Mouse (Mus musculus): ENCODE data around the gene Gm21708. TPM values are rescaled to one million over a fixed set of nuclear protein-coding genes. Genes with fewer than 3 reads are reported as not detected.
"Not testable (repeated sequence)": the region's sequence is repeated elsewhere in the genome, so short reads cannot be mapped to it uniquely, and the experiment has no call there.

Gm21708 gene
- not detected in 2 replicates for polyA plus RNA-seq (2015; fragmentation: Nextera tagmentation; extraction: Ambion mirVana)

DNA sequence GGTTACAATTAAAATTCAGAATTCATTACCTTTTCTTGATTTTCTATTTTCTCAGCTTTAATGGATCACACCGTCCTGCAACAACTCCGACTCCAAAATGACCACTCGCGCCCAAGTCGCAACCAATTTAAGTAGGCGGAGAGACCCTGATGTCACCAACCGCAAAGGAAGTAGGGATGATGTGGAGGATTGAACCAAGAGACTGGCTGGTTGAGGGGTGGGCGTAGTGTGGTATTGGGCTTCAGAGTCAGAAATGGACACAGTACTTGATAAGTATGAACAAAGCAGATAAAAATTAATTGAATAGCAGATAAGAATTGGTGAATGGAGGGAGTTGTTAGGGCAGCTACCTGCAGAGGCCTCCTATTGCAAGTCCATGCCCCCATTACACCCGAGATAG, at the start of gene Gm21708, which contains the start of gene Gm21704:
Gene Gm21708, minus strand, starts transcription at position 101 of the 400 bp plus-strand sequence.
Gene Gm21704, minus strand, starts transcription at position 101 of the 400 bp plus-strand sequence.
- not testable (repeated sequence) for H3K36me3 ChIP-seq; ATAC-seq (replicated peaks); H3K4me3 ChIP-seq; H3K27ac ChIP-seq (replicated peaks); H3K27me3 ChIP-seq; H3K4me2 ChIP-seq (replicated peaks); H3K9ac ChIP-seq (replicated peaks); H3K4me1 ChIP-seq; H3K9me3 ChIP-seq
- no CpG with 5 or more reads among the region's 9 CpGs for WGBS

Other genes starting within 250 kb of the Gm21708 start
- not detected in 2 replicates for gene Gm21677, start 103.7 kb downstream of the Gm21708 start, polyA plus RNA-seq (2015; fragmentation: Nextera tagmentation; extraction: Ambion mirVana)
- not detected in 2 replicates for gene Gm21693, start 64.8 kb downstream of the Gm21708 start, polyA plus RNA-seq (2015; fragmentation: Nextera tagmentation; extraction: Ambion mirVana)
- not detected in 2 replicates for gene Gm21704, start within 50 bp of the Gm21708 start, polyA plus RNA-seq (2015; fragmentation: Nextera tagmentation; extraction: Ambion mirVana)

Measured in forebrain, embryonic 15.5 days (tissue).